Mouse (Mus musculus): ENCODE data around the gene Anxa9.

The Anxa9 gene

GRCm38 (mm10) chr3:95314075-95314474, 7.1 kb upstream of the Anxa9 start:
- DNase-seq (ENCODE audit: extremely low spot score) = no peak

- no peak for DNase-seq (ENCODE audit: extremely low spot score)
Measured at GRCm38 (mm10) chr3:95313476-95313875, 6.5 kb upstream of the Anxa9 start.

GRCm38 (mm10) chr3:95312623-95313022, 5.6 kb upstream of the Anxa9 start:
- no peak for DNase-seq (ENCODE audit: extremely low spot score)

- DNase-seq (ENCODE audit: extremely low spot score) = peak; percentile 59
Measured at GRCm38 (mm10) chr3:95310968-95311882, 4.2 kb upstream of the Anxa9 start.

GRCm38 (mm10) chr3:95310496-95310895, 3.5 kb upstream of the Anxa9 start:
- DNase-seq (ENCODE audit: extremely low spot score) = no peak

GRCm38 (mm10) chr3:95306244-95306643, 732 bp downstream of the Anxa9 start:
- DNase-seq (ENCODE audit: extremely low spot score) = no peak

- DNase-seq (ENCODE audit: extremely low spot score) = no peak
Measured at GRCm38 (mm10) chr3:95301204-95301796, 5.7 kb downstream of the Anxa9 start.

GRCm38 (mm10) chr3:95298018-95298417, 9.0 kb downstream of the Anxa9 start:
- DNase-seq (ENCODE audit: extremely low spot score) = no peak

- peak; percentile 60 for DNase-seq (ENCODE audit: extremely low spot score)
Measured at GRCm38 (mm10) chr3:95296103-95296469, 10.9 kb downstream of the Anxa9 start.

GRCm38 (mm10) chr3:95295321-95296102, 11.5 kb downstream of the Anxa9 start:
- no peak for DNase-seq (ENCODE audit: extremely low spot score)

GRCm38 (mm10) chr3:95294718-95295117, 12.3 kb downstream of the Anxa9 start:
- no peak for DNase-seq (ENCODE audit: extremely low spot score)

- no peak for DNase-seq (ENCODE audit: extremely low spot score)
Measured at GRCm38 (mm10) chr3:95294316-95294715, 12.7 kb downstream of the Anxa9 start.

GRCm38 (mm10) chr3:95293537-95293936, 13.4 kb downstream of the Anxa9 start:
- no peak for DNase-seq (ENCODE audit: extremely low spot score)

GRCm38 (mm10) chr3:95292899-95293298, 14.1 kb downstream of the Anxa9 start:
- no peak for DNase-seq (ENCODE audit: extremely low spot score)

GRCm38 (mm10) chr3:95291041-95291440, 15.9 kb downstream of the Anxa9 start:
- no peak for DNase-seq (ENCODE audit: extremely low spot score)

- no peak for DNase-seq (ENCODE audit: extremely low spot score)
Measured at GRCm38 (mm10) chr3:95290156-95290555, 16.8 kb downstream of the Anxa9 start.

GRCm38 (mm10) chr3:95289419-95289818, 17.6 kb downstream of the Anxa9 start:
- no peak for DNase-seq (ENCODE audit: extremely low spot score)

- DNase-seq (ENCODE audit: extremely low spot score) = no peak
Measured at GRCm38 (mm10) chr3:95287541-95287940, 19.4 kb downstream of the Anxa9 start.

- no peak for DNase-seq (ENCODE audit: extremely low spot score)
Measured at GRCm38 (mm10) chr3:95286510-95286909, 20.5 kb downstream of the Anxa9 start.

- no peak for DNase-seq (ENCODE audit: extremely low spot score)
Measured at GRCm38 (mm10) chr3:95286011-95286410, 21.0 kb downstream of the Anxa9 start.

- DNase-seq (ENCODE audit: extremely low spot score) = no peak
Measured at GRCm38 (mm10) chr3:95285390-95285789, 21.6 kb downstream of the Anxa9 start.

- DNase-seq (ENCODE audit: extremely low spot score) = no peak
Measured at GRCm38 (mm10) chr3:95284501-95285281, 22.3 kb downstream of the Anxa9 start.
